Mouse (Mus musculus): Measurements from ENCODE around the gene Zfp503.

- TF ChIP-seq EP300 (IDR thresholded peaks at IDR 0.05; ENCODE audit: low read depth): no peak
- no peak for TF ChIP-seq CTCF (IDR thresholded peaks at IDR 0.05; ENCODE audit: low read depth)
Observed at GRCm38 (mm10) chr14:21993251-21994060, 4.1 kb upstream of the Zfp503 start.
